Mouse (Mus musculus): ENCODE measurements around the gene Ppa2.

The Ppa2 gene

GRCm38 (mm10) chr3:133309954-133310808 lies at the start of gene Ppa2:
Gene Ppa2 (plus strand): TSS chr3:133310110.
- peak; percentile 42 to 56 for DNase-seq (ENCODE audit: low read depth in 1 of 2, low spot score in 2 of 2)

GRCm38 (mm10) chr3:133271887-133272286 lies 38.0 kb upstream of the Ppa2 start:
- peak in 1 of 2 experiments; percentile 13 for DNase-seq (ENCODE audit: low read depth in 1 of 2, low spot score in 2 of 2)

GRCm38 (mm10) chr3:133284587-133284986 lies 25.3 kb upstream of the Ppa2 start:
- no peak for DNase-seq (ENCODE audit: low read depth in 1 of 2, low spot score in 2 of 2)

- no peak for DNase-seq (ENCODE audit: low read depth in 1 of 2, low spot score in 2 of 2)
Observed at GRCm38 (mm10) chr3:133288795-133289194, 21.1 kb upstream of the Ppa2 start.

GRCm38 (mm10) chr3:133304328-133304727 lies 5.6 kb upstream of the Ppa2 start:
- no peak for DNase-seq (ENCODE audit: low read depth in 1 of 2, low spot score in 2 of 2)

- no peak for DNase-seq (ENCODE audit: low read depth in 1 of 2, low spot score in 2 of 2)
Observed at GRCm38 (mm10) chr3:133308361-133308760, 1.5 kb upstream of the Ppa2 start.

GRCm38 (mm10) chr3:133309359-133309758 lies 551 bp upstream of the Ppa2 start:
- DNase-seq (ENCODE audit: low read depth in 1 of 2, low spot score in 2 of 2) = no peak

GRCm38 (mm10) chr3:133310809-133311179 lies 884 bp downstream of the Ppa2 start:
- DNase-seq (ENCODE audit: low read depth in 1 of 2, low spot score in 2 of 2) = no peak

- DNase-seq (ENCODE audit: low read depth in 1 of 2, low spot score in 2 of 2) = no peak
Observed at GRCm38 (mm10) chr3:133312331-133312730, 2.4 kb downstream of the Ppa2 start.

- DNase-seq (ENCODE audit: low read depth in 1 of 2, low spot score in 2 of 2) = no peak
Observed at GRCm38 (mm10) chr3:133312850-133313249, 2.9 kb downstream of the Ppa2 start.

- no peak for DNase-seq (ENCODE audit: low read depth in 1 of 2, low spot score in 2 of 2)
Observed at GRCm38 (mm10) chr3:133313491-133314199, 3.7 kb downstream of the Ppa2 start.

- DNase-seq (ENCODE audit: low read depth in 1 of 2, low spot score in 2 of 2) = peak; percentile 38 to 62
Observed at GRCm38 (mm10) chr3:133314475-133314874, 4.6 kb downstream of the Ppa2 start.

- DNase-seq (ENCODE audit: low read depth in 1 of 2, low spot score in 2 of 2) = no peak
Observed at GRCm38 (mm10) chr3:133315011-133315410, 5.1 kb downstream of the Ppa2 start.

- no peak for DNase-seq (ENCODE audit: low read depth in 1 of 2, low spot score in 2 of 2)
Observed at GRCm38 (mm10) chr3:133315647-133316046, 5.7 kb downstream of the Ppa2 start.

- no peak for DNase-seq (ENCODE audit: low read depth in 1 of 2, low spot score in 2 of 2)
Observed at GRCm38 (mm10) chr3:133317845-133318244, 7.9 kb downstream of the Ppa2 start.

GRCm38 (mm10) chr3:133318596-133318995 lies 8.7 kb downstream of the Ppa2 start:
- DNase-seq (ENCODE audit: low read depth in 1 of 2, low spot score in 2 of 2) = no peak

- DNase-seq (ENCODE audit: low read depth in 1 of 2, low spot score in 2 of 2) = no peak
Observed at GRCm38 (mm10) chr3:133319795-133320194, 9.9 kb downstream of the Ppa2 start.

GRCm38 (mm10) chr3:133320313-133320712 lies 10.4 kb downstream of the Ppa2 start:
- DNase-seq (ENCODE audit: low read depth in 1 of 2, low spot score in 2 of 2) = no peak

- DNase-seq (ENCODE audit: low read depth in 1 of 2, low spot score in 2 of 2) = no peak
Observed at GRCm38 (mm10) chr3:133321928-133322327, 12.0 kb downstream of the Ppa2 start.

GRCm38 (mm10) chr3:133322552-133322951 lies 12.6 kb downstream of the Ppa2 start:
- DNase-seq (ENCODE audit: low read depth in 1 of 2, low spot score in 2 of 2) = no peak

GRCm38 (mm10) chr3:133325135-133325534 lies 15.2 kb downstream of the Ppa2 start:
- no peak for DNase-seq (ENCODE audit: low read depth in 1 of 2, low spot score in 2 of 2)

GRCm38 (mm10) chr3:133328551-133328950 lies 18.6 kb downstream of the Ppa2 start:
- DNase-seq (ENCODE audit: low read depth in 1 of 2, low spot score in 2 of 2) = no peak
